Mouse (Mus musculus): ENCODE measurements at regions not wholly inside any gene's neighbourhood (a gene's known extent, or its start where the extent isn't known, plus 50 kb on each side); places are given as distances from the start of the nearest gene placed in this dataset.

GRCm38 (mm10) chr11:24305691-24306090, 227.8 kb downstream of the Bcl11a start:
- Histone ChIP-seq H3K4me1 (ENCODE audit: control insufficient read depth, insufficient read depth, low read length) (peaks cover 5% of the 10 kb centered on the region; the same call in 1 of the 2 replicates), H3K36me3 (ENCODE audit: control insufficient read depth, insufficient read depth) (no peaks in the 10 kb centered on the region), H3K27me3 (ENCODE audit: control insufficient read depth, insufficient read depth, low read length) (no peaks in the 10 kb centered on the region), H3K9me3 (replicated peaks; ENCODE audit: control insufficient read depth, low read length) (no peaks in the 10 kb centered on the region), H3K4me3 (ENCODE audit: low read length) (peak overlapping the region; percentile 50), H3K4me2 (ENCODE audit: low read depth, low read length) (peak overlapping the region; percentile 85), H3K9ac (ENCODE audit: low read length) (peak overlapping the region; percentile 42; the same call in 1 of the 2 replicates), H3K27ac (ENCODE audit: low read length) (no peak overlapping the region)
- WGBS: 11% methylated on average over 11 of the region's 11 CpGs
- ATAC-seq (replicated peaks; ENCODE audit: extremely low read depth, insufficient read depth, low FRiP score): no peak

GRCm38 (mm10) chr11:24306101-24306500, 228.2 kb downstream of the Bcl11a start:
- H3K9ac ChIP-seq (ENCODE audit: low read length): no peak overlapping the region
- no peak for ATAC-seq (replicated peaks; ENCODE audit: extremely low read depth, insufficient read depth, low FRiP score)
- H3K27ac ChIP-seq (ENCODE audit: low read length): no peak overlapping the region
- no peaks in the 10 kb centered on the region for H3K9me3 ChIP-seq (replicated peaks; ENCODE audit: control insufficient read depth, low read length)
- WGBS: 72% methylated on average over 2 of the region's 2 CpGs
- H3K27me3 ChIP-seq (ENCODE audit: control insufficient read depth, insufficient read depth, low read length): no peaks in the 10 kb centered on the region
- H3K4me3 ChIP-seq (ENCODE audit: low read length): no peak overlapping the region; the same call in 1 of the 2 replicates
- peaks cover 5% of the 10 kb centered on the region; the same call in 1 of the 2 replicates for H3K4me1 ChIP-seq (ENCODE audit: control insufficient read depth, insufficient read depth, low read length)
- H3K36me3 ChIP-seq (ENCODE audit: control insufficient read depth, insufficient read depth): no peaks in the 10 kb centered on the region
- H3K4me2 ChIP-seq (ENCODE audit: low read depth, low read length): peak overlapping the region; percentile 85

- peaks cover 5% of the 10 kb centered on the region; the same call in 1 of the 2 replicates for H3K4me1 ChIP-seq (ENCODE audit: control insufficient read depth, insufficient read depth, low read length)
- H3K9ac ChIP-seq (ENCODE audit: low read length): no peak overlapping the region
- no peak for ATAC-seq (replicated peaks; ENCODE audit: extremely low read depth, insufficient read depth, low FRiP score)
- no peaks in the 10 kb centered on the region for H3K9me3 ChIP-seq (replicated peaks; ENCODE audit: control insufficient read depth, low read length)
- no peak overlapping the region for H3K27ac ChIP-seq (ENCODE audit: low read length)
- H3K27me3 ChIP-seq (ENCODE audit: control insufficient read depth, insufficient read depth, low read length): no peaks in the 10 kb centered on the region
- WGBS: 68% methylated on average over 6 of the region's 6 CpGs
- no peak overlapping the region for H3K4me2 ChIP-seq (ENCODE audit: low read depth, low read length)
- H3K4me3 ChIP-seq (ENCODE audit: low read length): no peak overlapping the region
- H3K36me3 ChIP-seq (ENCODE audit: control insufficient read depth, insufficient read depth): no peaks in the 10 kb centered on the region
Observed at GRCm38 (mm10) chr11:24307601-24308252, 229.9 kb downstream of the Bcl11a start.

- Histone ChIP-seq H3K9ac (ENCODE audit: low read length) (no peak overlapping the region), H3K4me2 (ENCODE audit: low read depth, low read length) (no peak overlapping the region), H3K4me1 (ENCODE audit: control insufficient read depth, insufficient read depth, low read length) (peaks cover 5% of the 10 kb centered on the region; the same call in 1 of the 2 replicates), H3K36me3 (ENCODE audit: control insufficient read depth, insufficient read depth) (no peaks in the 10 kb centered on the region), H3K9me3 (replicated peaks; ENCODE audit: control insufficient read depth, low read length) (no peaks in the 10 kb centered on the region), H3K27ac (ENCODE audit: low read length) (no peak overlapping the region), H3K4me3 (ENCODE audit: low read length) (no peak overlapping the region), H3K27me3 (ENCODE audit: control insufficient read depth, insufficient read depth, low read length) (no peaks in the 10 kb centered on the region)
- WGBS: 22% methylated on average over 1 of the region's 1 CpGs
- ATAC-seq (replicated peaks; ENCODE audit: extremely low read depth, insufficient read depth, low FRiP score): no peak
Observed at GRCm38 (mm10) chr11:24308253-24308633, 230.4 kb downstream of the Bcl11a start.

GRCm38 (mm10) chr11:24314046-24314445, 236.2 kb downstream of the Bcl11a start:
- Histone ChIP-seq H3K27me3 (ENCODE audit: control insufficient read depth, insufficient read depth, low read length) (no peaks in the 10 kb centered on the region), H3K36me3 (ENCODE audit: control insufficient read depth, insufficient read depth) (no peaks in the 10 kb centered on the region), H3K4me1 (ENCODE audit: control insufficient read depth, insufficient read depth, low read length) (no peaks in the 10 kb centered on the region), H3K9ac (ENCODE audit: low read length) (no peak overlapping the region), H3K27ac (ENCODE audit: low read length) (no peak overlapping the region), H3K4me2 (ENCODE audit: low read depth, low read length) (no peak overlapping the region), H3K9me3 (replicated peaks; ENCODE audit: control insufficient read depth, low read length) (no peaks in the 10 kb centered on the region), H3K4me3 (ENCODE audit: low read length) (no peak overlapping the region)
- 83% methylated on average over 1 of the region's 1 CpGs for WGBS
- ATAC-seq (replicated peaks; ENCODE audit: extremely low read depth, insufficient read depth, low FRiP score): no peak

GRCm38 (mm10) chr11:24315582-24315981, 237.7 kb downstream of the Bcl11a start:
- Histone ChIP-seq H3K4me3 (ENCODE audit: low read length) (no peak overlapping the region), H3K27ac (ENCODE audit: low read length) (no peak overlapping the region), H3K9ac (ENCODE audit: low read length) (no peak overlapping the region), H3K27me3 (ENCODE audit: control insufficient read depth, insufficient read depth, low read length) (no peaks in the 10 kb centered on the region), H3K36me3 (ENCODE audit: control insufficient read depth, insufficient read depth) (no peaks in the 10 kb centered on the region), H3K4me2 (ENCODE audit: low read depth, low read length) (no peak overlapping the region), H3K4me1 (ENCODE audit: control insufficient read depth, insufficient read depth, low read length) (no peaks in the 10 kb centered on the region), H3K9me3 (replicated peaks; ENCODE audit: control insufficient read depth, low read length) (no peaks in the 10 kb centered on the region)
- 88% methylated on average over 3 of the region's 3 CpGs for WGBS
- no peak for ATAC-seq (replicated peaks; ENCODE audit: extremely low read depth, insufficient read depth, low FRiP score)

GRCm38 (mm10) chr11:24316198-24316597, 238.3 kb downstream of the Bcl11a start:
- WGBS: 75% methylated on average over 4 of the region's 4 CpGs
- H3K9me3 ChIP-seq (replicated peaks; ENCODE audit: control insufficient read depth, low read length): no peaks in the 10 kb centered on the region

GRCm38 (mm10) chr11:24317989-24318735, 240.3 kb downstream of the Bcl11a start:
- Histone ChIP-seq H3K4me1 (ENCODE audit: control insufficient read depth, insufficient read depth, low read length) (no peaks in the 10 kb centered on the region), H3K9ac (ENCODE audit: low read length) (no peak overlapping the region), H3K4me2 (ENCODE audit: low read depth, low read length) (no peak overlapping the region), H3K9me3 (replicated peaks; ENCODE audit: control insufficient read depth, low read length) (no peaks in the 10 kb centered on the region), H3K36me3 (ENCODE audit: control insufficient read depth, insufficient read depth) (no peaks in the 10 kb centered on the region), H3K27ac (ENCODE audit: low read length) (no peak overlapping the region), H3K27me3 (ENCODE audit: control insufficient read depth, insufficient read depth, low read length) (no peaks in the 10 kb centered on the region), H3K4me3 (ENCODE audit: low read length) (no peak overlapping the region)
- no peak for ATAC-seq (replicated peaks; ENCODE audit: extremely low read depth, insufficient read depth, low FRiP score)
- WGBS: 62% methylated on average over 2 of the region's 2 CpGs

More at GRCm38 (mm10) chr11:24316198-24316597, 238.3 kb downstream of the Bcl11a start:
- H3K4me1 ChIP-seq (ENCODE audit: control insufficient read depth, insufficient read depth, low read length): no peaks in the 10 kb centered on the region
- H3K27ac ChIP-seq (ENCODE audit: low read length): no peak overlapping the region
- no peak overlapping the region for H3K9ac ChIP-seq (ENCODE audit: low read length)
- no peak overlapping the region for H3K4me3 ChIP-seq (ENCODE audit: low read length)
- no peak for ATAC-seq (replicated peaks; ENCODE audit: extremely low read depth, insufficient read depth, low FRiP score)
- no peaks in the 10 kb centered on the region for H3K27me3 ChIP-seq (ENCODE audit: control insufficient read depth, insufficient read depth, low read length)
- H3K36me3 ChIP-seq (ENCODE audit: control insufficient read depth, insufficient read depth): no peaks in the 10 kb centered on the region
- H3K4me2 ChIP-seq (ENCODE audit: low read depth, low read length): no peak overlapping the region

GRCm38 (mm10) chr11:24319222-24319621, 241.4 kb downstream of the Bcl11a start:
- Histone ChIP-seq H3K4me3 (ENCODE audit: low read length) (no peak overlapping the region), H3K36me3 (ENCODE audit: control insufficient read depth, insufficient read depth) (no peaks in the 10 kb centered on the region), H3K27ac (ENCODE audit: low read length) (no peak overlapping the region), H3K4me1 (ENCODE audit: control insufficient read depth, insufficient read depth, low read length) (no peaks in the 10 kb centered on the region), H3K9me3 (replicated peaks; ENCODE audit: control insufficient read depth, low read length) (no peaks in the 10 kb centered on the region), H3K27me3 (ENCODE audit: control insufficient read depth, insufficient read depth, low read length) (no peaks in the 10 kb centered on the region), H3K9ac (ENCODE audit: low read length) (no peak overlapping the region), H3K4me2 (ENCODE audit: low read depth, low read length) (no peak overlapping the region)
- no peak for ATAC-seq (replicated peaks; ENCODE audit: extremely low read depth, insufficient read depth, low FRiP score)
- 82% methylated on average over 3 of the region's 3 CpGs for WGBS

Data from heart, embryonic 16.5 days (tissue).